Mouse (Mus musculus): ENCODE data around the gene Camk2d. TPM values are rescaled to one million over a fixed set of nuclear protein-coding genes. Genes with fewer than 3 reads are reported as not detected.

Gene Camk2d
- total RNA-seq, 2 experiments from 2014 or later, result 11.8 to 14.9 TPM

DNA sequence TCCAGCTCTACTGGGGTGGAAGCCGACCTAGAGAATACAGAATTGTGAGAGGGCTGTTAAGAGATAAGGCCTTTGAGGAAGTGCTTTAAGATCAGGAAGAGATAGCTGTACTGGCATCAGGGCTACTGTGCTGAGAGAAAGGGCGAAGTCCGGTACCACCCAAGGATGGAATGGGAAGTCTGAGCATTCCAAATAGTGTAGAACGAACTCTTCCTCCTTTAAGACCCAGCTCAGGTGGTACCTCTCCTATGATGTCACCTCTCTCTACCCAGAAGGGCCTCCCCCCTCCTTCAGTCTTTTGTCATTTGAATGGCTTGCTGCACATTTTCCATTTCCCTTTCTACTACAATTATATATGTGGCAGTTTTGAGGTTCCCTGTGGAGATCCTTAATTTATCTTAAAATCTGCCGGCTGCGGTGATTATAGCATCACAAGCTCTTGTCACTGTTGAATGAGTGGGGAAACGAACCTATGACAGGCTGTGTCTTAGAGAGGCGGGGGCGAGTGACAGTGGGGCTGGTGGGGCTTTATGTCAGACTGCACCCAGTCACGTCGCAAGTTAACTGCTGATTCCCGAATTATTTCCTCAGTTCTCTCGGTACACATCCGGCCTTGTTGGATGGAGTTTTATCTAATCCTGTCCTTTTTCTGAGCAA, 13.8 kb downstream of the Camk2d start:
- ATAC-seq (replicated peaks; ENCODE audit: poor library complexity, severe bottlenecking), result peak; percentile 50

DNA sequence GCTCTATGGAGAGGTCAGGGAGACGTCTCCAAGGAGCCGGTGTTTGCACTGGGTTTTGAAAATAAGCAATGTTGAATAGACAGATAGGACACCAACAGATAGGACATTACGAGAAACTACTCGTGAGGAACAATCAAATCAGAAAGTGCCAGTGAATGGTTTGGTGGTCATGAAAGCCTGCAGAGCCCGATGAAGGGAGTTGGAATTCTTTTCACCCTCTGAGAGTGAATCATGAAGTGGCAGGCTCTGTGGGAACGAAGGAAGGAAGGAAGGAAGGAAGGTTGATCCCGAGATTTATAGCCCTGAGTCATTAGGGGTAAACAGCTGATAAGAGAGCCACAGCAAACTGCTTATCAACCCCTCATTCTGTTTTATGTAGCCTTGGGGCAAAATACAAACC, 15.5 kb downstream of the Camk2d start:
- ATAC-seq (replicated peaks; ENCODE audit: poor library complexity, severe bottlenecking), result no peak

DNA sequence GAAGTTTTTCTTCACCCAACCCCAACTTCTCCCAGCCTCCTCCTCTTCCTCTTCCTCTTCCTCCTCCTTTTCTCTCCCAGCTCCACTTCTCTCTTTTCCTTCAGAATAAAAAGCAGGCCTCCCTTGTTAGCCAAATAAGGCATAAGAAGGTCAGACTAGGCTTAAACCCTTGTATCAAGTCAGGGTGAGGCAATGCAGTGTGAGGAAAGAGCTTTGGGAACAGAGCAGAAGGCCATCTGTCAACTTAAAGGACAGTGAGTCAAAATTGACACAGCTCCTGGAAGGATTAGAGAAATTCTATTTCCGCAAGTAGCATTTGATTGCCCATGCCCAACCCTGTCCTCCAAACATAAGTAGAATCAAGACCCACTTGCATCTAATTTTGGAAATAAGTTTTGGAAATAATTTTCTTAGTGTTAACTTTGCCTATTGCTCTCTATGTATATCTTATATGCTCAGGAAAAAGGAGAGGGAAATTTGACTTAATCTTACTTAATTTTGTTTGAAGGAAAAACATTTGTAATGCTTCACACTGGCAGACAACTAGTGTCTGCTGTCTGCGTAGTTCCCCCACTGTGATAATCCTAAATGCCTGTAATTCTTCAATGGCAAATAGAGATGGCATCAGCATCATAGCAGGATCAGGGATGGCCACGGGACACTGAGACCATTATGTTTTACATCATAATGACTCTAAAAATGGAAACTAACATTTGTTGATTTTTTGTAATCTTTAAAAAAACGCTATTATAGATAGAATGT, 16.8 kb downstream of the Camk2d start:
- ATAC-seq (replicated peaks; ENCODE audit: poor library complexity, severe bottlenecking), result peak; percentile 67

DNA sequence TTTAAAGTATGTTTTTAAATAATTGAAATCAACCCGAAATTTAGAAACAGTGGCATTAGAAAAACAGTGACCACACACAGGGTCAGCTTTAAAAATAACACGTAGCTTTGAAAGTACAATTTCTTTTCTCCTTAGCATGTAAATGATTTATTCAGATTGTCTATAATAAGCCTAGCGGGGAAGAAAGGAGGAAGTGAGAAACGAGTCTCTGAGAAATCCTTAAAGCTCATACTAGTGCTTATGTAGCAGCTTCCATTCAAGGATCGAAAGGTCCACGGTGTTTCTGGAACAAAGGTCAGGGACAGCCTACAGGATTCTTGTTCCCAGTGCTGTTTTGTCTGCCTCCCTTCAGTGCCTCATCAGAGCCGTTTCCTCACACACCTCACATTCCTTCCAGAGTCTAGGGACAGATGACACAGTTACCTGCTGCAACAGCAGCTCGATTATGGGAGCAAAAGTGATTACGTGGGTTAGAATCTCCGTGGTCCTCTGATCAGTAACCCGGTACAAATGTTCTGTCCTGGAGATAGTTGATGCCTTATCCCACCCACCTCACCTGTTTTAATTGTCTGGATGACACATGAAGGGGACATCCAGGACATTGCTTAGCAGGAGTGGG, 17.5 kb downstream of the Camk2d start:
- 0 out of 2 replicates have a peak, but pooled peaks have one; percentile 21 for ATAC-seq (replicated peaks; ENCODE audit: poor library complexity, severe bottlenecking)

DNA sequence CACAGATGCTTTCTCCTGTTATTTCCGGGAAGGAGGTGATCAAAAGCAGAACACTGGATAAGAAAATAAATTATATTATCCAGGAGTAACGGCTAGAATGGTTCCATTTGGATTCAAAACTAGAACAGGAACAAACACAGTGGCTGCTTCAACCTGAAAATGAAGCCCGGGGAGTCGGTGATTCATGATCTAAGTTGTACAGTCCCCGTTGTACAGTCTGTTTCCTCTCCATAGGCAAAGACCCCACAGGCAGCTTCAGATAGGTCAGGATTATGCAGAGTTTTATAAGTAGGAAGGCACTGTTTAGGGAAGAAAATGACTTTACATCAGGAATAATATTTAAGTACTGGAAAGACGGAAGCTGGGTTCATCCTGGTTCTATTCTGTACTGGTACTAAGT, 19.2 kb downstream of the Camk2d start:
- ATAC-seq (replicated peaks; ENCODE audit: poor library complexity, severe bottlenecking), result no peak

DNA sequence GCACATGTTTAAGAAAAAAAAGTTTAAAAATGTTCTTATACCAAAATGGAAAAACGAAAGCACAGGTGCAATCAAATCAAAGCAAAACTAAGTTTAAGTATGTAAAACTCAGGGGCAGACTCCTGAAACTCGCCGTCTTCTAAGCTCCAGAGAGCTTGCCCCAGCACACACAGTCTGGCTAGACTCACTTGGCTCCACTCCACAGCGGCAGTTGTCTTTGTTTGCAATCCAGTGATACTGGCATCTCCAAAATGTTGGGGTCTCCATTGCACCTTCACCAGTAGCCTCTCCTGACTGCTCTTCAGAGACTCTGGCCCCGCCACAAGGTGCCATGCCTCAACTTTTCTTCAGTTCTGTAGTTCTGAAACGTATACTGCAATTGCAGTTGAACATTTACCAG, 24.1 kb downstream of the Camk2d start:
- no peak for ATAC-seq (replicated peaks; ENCODE audit: poor library complexity, severe bottlenecking)

DNA sequence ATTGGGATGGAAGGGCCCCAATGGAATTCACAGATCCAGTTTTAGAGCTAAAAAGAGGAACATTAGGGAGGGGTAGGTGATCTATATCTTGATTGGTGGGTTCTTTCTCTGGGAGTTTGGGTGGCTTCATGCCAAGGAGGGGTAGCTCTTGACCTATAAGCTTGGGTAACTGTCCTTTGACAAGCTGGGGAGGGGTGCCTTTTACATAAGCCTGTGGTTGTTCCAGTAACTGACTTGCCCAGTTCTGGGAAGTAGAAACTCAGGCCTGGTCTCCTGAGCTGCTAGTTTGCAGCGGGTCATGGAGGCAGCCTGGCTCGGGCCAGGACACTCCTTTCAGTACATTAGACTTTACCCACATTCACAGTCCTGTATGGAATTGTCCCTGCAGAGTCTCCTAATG, 26.4 kb downstream of the Camk2d start:
- ATAC-seq (replicated peaks; ENCODE audit: poor library complexity, severe bottlenecking), result peak; percentile 28

DNA sequence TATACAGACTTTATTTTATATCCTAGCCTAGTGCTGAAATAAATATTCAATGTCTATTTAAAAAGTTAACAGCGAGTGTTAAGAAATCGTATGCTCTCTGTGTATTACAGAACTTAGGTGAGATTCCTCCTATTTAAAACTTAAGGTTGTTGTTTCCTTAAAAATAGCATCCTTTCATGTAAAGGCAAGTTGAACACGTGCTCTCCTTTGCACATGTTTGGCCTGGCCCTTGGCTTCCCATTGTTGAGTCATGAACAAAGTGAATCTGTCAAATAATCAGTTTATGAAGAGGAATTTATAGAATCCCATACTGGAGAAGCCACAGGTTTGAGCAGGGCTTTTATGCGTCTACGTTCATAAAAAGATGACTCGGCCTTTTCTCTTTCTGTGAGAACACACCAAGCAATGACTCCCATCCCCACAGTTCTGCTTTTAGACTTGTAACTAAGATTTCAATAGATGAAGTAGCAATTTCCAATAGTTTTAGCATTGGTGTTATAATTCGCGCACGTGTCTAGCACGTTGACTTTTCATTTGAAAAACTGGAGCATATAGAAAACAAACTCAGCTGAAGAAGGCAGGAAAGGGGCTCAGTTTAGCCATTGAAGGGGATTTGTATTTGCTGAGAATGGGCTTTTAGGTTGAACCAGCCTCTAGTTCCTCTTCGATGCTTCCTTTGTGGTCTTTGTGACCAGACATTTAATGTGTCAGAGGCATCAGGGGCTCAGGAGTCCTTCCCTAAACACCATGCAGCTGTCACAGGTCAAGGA, 29.1 kb downstream of the Camk2d start:
- ATAC-seq (replicated peaks; ENCODE audit: poor library complexity, severe bottlenecking), result peak; percentile 59

DNA sequence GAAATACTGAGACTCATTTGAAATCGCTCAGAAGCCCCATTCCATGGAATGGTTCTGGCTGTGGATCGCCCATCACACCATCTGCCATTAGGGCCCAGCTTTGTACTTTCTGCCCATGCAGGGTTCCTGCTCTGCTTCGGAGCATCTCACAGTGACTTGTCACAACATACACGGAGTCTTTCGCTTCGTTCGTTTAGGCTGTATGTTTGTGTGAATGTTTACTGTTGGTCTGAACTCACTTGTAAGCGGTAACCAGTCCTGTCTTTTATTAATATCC, 29.6 kb downstream of the Camk2d start:
- ATAC-seq (replicated peaks; ENCODE audit: poor library complexity, severe bottlenecking), result no peak

DNA sequence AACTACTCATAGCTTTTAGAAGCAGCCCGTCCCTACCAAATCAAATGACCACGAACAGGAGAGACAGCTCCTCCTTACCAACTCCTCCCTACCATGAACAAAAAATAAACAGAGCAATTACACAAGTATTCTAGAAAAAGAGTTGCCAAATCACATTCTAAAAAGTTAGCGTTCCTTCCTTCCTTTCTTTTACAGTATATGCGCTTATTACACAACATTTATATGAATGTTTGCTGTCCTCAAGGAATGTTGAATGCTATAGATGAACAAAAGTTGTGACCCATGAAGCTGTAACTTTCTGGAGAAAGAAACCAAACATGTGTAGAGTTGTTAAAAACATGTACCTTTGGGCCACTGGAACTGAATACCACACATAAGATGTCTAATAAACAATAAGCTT, 31.9 kb downstream of the Camk2d start:
- peak; percentile 5; the same call in 1 of the 2 replicates for ATAC-seq (replicated peaks; ENCODE audit: poor library complexity, severe bottlenecking)

DNA sequence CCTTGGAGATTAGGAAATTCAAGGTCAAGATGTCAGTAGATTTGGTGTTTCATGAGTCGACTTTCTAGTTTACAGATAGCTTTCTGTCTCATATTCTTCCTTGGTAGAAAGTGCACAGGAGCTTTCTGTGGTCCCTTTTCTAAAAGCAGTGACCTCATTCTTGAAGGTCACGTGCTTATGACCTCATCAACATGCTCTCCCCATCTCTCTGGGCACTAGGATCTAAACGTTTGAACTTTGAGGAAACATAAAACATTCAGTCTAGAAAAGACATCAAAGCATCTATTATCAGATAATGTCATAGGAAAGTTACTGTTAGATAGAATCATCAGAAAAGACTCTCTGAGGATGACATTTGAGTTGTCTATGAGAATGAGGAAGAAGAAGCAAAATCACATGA, 32.3 kb downstream of the Camk2d start:
- no peak for ATAC-seq (replicated peaks; ENCODE audit: poor library complexity, severe bottlenecking)

DNA sequence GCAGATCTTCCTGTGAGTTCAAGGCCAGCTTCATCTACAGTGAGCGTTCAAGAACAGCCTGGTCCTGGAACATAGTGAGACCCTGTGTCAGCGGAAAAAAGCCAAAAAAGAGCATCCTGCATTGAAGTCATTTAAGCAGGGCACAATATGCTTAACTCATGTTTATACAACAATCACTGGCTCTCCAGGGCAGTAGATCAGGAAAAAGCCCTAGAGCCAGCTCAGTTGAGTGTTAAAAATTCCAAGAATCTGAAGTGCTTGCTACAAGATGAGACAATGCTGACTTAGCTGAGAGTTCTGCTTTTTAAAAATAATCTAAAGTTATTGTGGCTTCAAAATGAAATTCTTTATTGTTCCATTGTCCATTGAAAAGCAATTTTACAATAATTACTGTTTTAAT, 32.9 kb downstream of the Camk2d start:
- no peak for ATAC-seq (replicated peaks; ENCODE audit: poor library complexity, severe bottlenecking)

DNA sequence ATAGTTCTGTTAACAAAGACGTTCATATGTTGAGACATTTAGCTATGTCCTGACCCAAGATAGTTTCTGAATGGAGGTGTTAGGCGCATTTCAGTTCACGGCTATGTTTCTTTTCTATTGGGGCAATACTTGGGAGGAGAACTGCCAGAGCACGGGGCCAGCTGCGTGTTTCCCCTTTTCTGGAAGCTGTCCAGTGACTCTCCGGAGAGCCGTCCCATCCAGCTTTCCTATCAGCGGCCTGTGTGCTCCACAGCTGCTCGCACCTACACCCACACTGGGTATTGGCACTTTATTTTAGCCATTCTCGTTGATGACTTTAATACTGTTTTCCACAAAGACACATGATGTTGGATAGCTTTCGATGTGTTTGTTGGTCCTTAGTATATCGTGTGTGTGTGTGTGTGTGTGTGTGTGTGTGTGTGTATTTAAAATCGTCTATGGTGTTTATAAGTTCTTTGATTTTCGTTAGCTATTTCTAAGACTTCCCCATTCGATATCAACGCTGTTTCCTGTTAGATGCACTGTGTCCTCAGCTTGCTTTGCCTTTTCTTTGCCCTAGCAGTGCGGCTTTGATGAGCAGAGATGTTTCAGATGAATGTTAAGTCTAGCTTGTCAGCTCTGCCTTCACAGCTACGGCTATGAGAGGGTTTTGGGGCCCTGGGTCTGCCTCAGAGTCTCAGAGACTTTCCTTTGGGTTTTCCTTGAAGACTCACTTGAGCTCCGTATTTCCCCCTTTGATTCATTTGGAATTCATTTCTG, 34.2 kb downstream of the Camk2d start:
- ATAC-seq (replicated peaks; ENCODE audit: poor library complexity, severe bottlenecking), result peak; percentile 46

DNA sequence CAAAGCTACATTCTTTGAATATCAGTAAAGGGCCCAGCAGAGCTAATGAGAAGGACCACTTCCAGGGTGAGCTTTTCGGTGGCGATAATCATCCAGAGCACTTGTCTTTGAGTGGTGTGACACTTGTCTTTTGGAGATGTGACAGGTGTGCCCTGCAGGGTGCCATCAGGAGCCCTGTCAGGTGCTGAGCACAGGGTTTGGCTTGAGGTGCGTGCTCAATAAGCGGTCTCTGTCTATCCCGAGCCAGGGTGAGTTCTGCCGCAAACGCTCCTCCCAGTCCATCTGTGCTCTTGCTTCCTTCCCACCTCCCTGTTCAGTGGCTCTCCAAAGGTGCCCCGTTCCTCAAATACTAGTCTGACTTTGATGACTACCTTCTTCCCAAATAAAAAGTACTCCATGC, 35.5 kb downstream of the Camk2d start:
- ATAC-seq (replicated peaks; ENCODE audit: poor library complexity, severe bottlenecking), result no peak

DNA sequence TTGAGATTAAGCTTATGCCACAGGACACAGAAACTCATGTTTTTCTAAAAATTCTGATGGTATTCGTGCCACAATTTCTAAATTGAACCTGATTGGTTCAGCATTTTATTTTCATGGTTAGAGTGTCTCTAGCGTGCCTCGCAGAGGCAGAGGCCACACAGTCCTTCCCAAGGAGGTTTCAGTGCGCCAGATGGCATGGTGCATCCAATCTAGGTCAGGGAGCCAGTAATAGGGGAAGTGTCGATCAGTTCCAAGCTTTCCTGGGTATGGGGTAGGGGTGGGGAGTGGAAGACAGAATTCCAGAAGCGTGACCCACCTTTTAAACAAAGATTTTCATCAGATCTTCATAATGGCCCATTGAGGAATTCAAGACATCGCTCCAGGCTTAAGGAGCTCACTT, 36.5 kb downstream of the Camk2d start:
- ATAC-seq (replicated peaks; ENCODE audit: poor library complexity, severe bottlenecking), result no peak

DNA sequence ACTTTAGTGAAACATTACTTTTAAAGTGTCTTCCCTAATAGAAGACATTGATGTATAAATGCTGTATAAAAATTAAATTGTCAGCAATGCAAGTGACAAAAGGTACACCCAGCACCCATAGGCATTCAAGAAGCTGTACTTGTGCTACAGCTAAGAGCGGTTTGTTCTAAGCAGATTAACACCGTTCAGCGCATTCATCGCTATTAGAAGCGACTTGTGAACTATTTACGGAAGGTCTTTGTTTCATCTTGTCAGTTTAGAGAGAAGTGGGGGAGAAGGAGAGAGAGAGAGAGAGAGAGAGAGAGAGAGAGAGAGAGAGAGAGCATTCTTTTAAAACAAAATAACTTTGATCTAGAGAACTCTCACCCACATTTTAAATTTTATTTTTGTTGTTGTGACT, 38.1 kb downstream of the Camk2d start:
- ATAC-seq (replicated peaks; ENCODE audit: poor library complexity, severe bottlenecking), result no peak

DNA sequence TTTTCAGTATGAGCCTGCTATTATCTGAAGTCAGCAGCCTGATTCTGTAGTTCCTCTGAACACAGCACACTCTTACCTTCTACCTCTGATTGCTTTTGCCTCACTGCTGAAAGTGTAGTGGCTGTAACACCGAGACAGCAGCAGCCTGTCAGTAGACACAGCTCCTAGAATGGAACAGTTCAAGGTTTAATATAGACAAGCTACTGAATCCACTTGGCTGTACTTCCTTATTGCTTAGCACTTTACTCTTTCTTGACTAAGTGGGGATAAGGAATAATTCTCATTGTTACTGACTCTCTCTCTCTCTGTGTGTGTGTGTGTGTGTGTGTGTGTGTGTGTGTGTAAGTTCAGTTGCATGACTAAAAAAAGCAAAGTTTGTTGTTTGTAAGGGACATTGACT, 42.2 kb downstream of the Camk2d start:
- ATAC-seq (replicated peaks; ENCODE audit: poor library complexity, severe bottlenecking), result no peak

DNA sequence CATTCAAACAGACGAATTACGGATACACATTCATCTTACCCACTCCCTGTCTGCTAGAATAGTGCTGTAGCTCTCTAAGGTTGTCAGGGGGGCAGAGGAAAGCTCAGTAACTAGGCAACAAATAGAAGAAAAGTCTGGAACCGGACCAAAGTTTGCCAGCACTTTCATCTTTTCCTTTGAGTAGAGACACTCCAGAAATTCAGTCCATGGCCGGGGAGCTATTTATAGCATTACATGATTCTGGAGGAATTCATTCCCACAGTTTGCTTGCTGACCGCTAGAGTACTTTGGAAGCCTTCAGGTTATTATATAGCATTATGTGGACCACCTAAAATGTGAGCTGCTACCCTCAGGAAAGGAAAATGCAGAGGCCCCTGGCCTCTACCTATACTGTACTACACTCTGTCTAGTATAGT, 43.0 kb downstream of the Camk2d start:
- ATAC-seq (replicated peaks; ENCODE audit: poor library complexity, severe bottlenecking), result no peak

DNA sequence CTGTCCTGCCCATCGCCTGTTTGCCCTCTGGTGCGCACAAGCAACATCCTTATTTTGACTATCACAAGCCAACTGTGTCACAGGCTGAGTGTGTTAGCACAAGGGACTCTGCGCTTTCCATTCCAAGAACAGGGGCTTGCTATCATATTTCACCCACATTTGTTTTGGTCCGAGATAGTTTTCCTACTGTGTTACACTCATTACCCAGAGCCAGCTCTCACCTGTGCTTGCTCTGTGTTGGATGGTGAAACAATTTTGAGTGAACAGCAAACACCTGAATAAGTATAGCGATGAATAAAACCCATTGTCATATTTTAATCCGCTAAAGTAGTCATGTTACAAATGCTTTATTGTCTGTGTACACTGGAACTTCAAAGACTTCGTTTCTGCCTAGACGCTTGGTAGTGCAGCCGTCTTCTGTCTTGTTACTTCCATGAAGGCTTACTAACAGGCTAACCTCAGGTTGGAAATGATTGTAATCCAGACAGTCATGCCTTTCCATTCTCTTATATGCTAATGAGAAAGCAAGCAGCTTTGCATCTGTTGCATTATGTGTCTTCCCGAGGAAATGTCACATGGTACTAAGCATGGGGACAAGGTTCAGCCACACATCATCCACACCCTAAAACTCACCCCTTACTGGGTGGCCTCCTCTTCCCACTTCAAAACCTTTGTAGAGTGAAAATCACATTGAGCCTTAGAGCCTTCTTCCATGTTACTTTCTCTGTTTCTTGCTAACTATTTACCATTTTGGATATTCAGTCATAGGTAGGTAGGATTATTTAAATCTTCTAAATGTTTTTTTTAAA, 44.5 kb downstream of the Camk2d start:
- no peak for ATAC-seq (replicated peaks; ENCODE audit: poor library complexity, severe bottlenecking)

DNA sequence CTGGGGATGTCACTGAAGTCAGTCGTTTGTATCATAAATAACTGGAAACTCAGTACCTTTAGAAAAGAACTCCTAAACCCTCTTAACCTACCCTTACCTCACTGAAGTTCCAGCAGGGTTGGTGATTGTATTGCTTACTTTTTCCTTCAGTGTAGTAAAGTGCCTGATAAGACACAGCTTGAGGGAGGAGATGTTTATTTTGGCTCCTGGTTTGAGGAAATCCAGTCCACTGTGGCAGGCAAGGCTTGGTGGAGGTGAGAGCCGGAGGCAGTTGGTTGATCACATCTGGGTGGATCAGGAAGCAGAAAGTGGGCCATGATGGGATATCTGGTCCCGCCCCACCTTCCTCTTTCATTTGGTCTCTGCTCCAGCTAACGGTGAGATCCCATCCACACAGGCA, 45.3 kb downstream of the Camk2d start:
- ATAC-seq (replicated peaks; ENCODE audit: poor library complexity, severe bottlenecking), result no peak
